Mouse (Mus musculus) megakaryocyte, embryonic 14.5 days (primary cell): ENCODE results near the gene Amn1.

Experiments
- FLI1 ChIP-seq: IDR thresholded peaks from 2 replicates; pipeline ENCODE4 v1.6.1; 2012; ENCODE audit warnings: low read length, inconsistent platforms, mixed read lengths
- GATA1 ChIP-seq: IDR thresholded peaks from 3 replicates; pipeline ENCODE4 v1.6.1; 2012; ENCODE audit warnings: mixed read lengths, low read length, inconsistent platforms, borderline replicate concordance

- TF ChIP-seq GATA1, result no peak
- no peak for TF ChIP-seq FLI1
Measured at GRCm38 (mm10) chr6:149233918-149234317, 45.4 kb upstream of the Amn1 start.
